Mouse (Mus musculus) liver, embryonic 11.5 days (tissue): ENCODE measurements around the gene Meltf. TPM values are rescaled to one million over a fixed set of nuclear protein-coding genes. Genes with fewer than 3 reads are reported as not detected.

Experiments
- ATAC-seq: fragments of 200-750 bp; cut with Nextera tagmentation; replicated peaks from 2 replicates; pipeline ENCODE4 v1.8.0; 2017; ENCODE audit warnings: moderate number of reproducible peaks, mild to moderate bottlenecking, moderate TSS enrichment, moderate library complexity; ENCODE audit not compliant: low FRiP score
- DNase-seq: peaks from one replicate; pipeline ENCODE4 v3.0.0-alpha.2; 2017; ENCODE audit warnings: low spot score
- H3K27ac ChIP-seq: fragments of 300-500 bp; sonication (generic); 2 replicates; pipeline ENCODE4 v1.5.1; 2014; ENCODE audit warnings: mild to moderate bottlenecking, low read depth, low read length, control low read depth
- H3K27me3 ChIP-seq: fragments of 300-500 bp; sonication (generic); replicated peaks from 2 replicates; pipeline ENCODE4 v1.6.1; 2014; ENCODE audit warnings: low read length, mixed read lengths; ENCODE audit not compliant: control insufficient read depth, insufficient read depth
- H3K36me3 ChIP-seq: fragments of 300-500 bp; sonication (generic); 2 replicates; pipeline ENCODE4 v1.6.1; 2014; ENCODE audit warnings: mild to moderate bottlenecking, low read length, moderate library complexity, mixed read lengths; ENCODE audit not compliant: control insufficient read depth, insufficient read depth
- H3K4me1 ChIP-seq: fragments of 300-500 bp; sonication (generic); replicated peaks from 2 replicates; pipeline ENCODE4 v1.6.1; 2014; ENCODE audit warnings: low read length, mixed read lengths; ENCODE audit not compliant: control insufficient read depth, insufficient read depth
- H3K4me2 ChIP-seq: fragments of 300-500 bp; sonication (generic); 2 replicates; pipeline ENCODE4 v1.6.1; 2014; ENCODE audit warnings: mild to moderate bottlenecking, control low read depth, moderate library complexity
- H3K4me3 ChIP-seq: fragments of 300-500 bp; sonication (generic); 2 replicates; pipeline ENCODE4 v1.5.1; 2014; ENCODE audit warnings: low read depth, low read length, control low read depth
- H3K9ac ChIP-seq: fragments of 300-500 bp; sonication (generic); 2 replicates; pipeline ENCODE4 v1.6.1; 2014; ENCODE audit warnings: low read depth, low read length, control low read depth
- H3K9me3 ChIP-seq: fragments of 300-500 bp; sonication (generic); 2 replicates; pipeline ENCODE4 v1.6.1; 2016; ENCODE audit warnings: low read length, inconsistent platforms, mixed read lengths; ENCODE audit not compliant: control insufficient read depth
- WGBS: fragments of 180-500 bp; shearing (Covaris S2); extraction: QIAGEN DNeasy Blood & Tissue Kit; methylation state at CpG from one replicate; pipeline ENCODE4 v1.1.7; 2014; 5-methylcytosine and 5-hydroxymethylcytosine counted together
- polyA plus RNA-seq: library from polyadenylated mRNA; unstranded; fragments of >200 nt; fragmentation: Nextera tagmentation; extraction: Ambion mirVana; gene quantifications from 2 replicates; pipeline ENCODE4 v1.2.1, GENCODE M21; 2014

The Meltf gene
- polyA plus RNA-seq, 1 experiment from 2014 or later: 0.33 TPM

- 89% methylated on average over 5 of the region's 5 CpGs for WGBS
These were observed 14.7 kb upstream of the Meltf start for GRCm38 (mm10) chr16:31863920-31864319.

GRCm38 (mm10) chr16:31865242-31865641 is 13.4 kb upstream of the Meltf start:
- ATAC-seq (no peak), DNase-seq (no peak)
- H3K4me3 ChIP-seq: no peak overlapping the region
- H3K4me1 ChIP-seq: no peaks in the 10 kb centered on the region
- H3K27me3 ChIP-seq: no peaks in the 10 kb centered on the region
- no peaks in the 10 kb centered on the region for H3K9me3 ChIP-seq
- 91% methylated on average over 3 of the region's 3 CpGs for WGBS
- H3K9ac ChIP-seq: no peak overlapping the region
- H3K27ac ChIP-seq: no peak overlapping the region
- peaks cover 17% of the 10 kb centered on the region for H3K36me3 ChIP-seq
- H3K4me2 ChIP-seq: no peak overlapping the region

More at GRCm38 (mm10) chr16:31863920-31864319, 14.7 kb upstream of the Meltf start:
- Histone ChIP-seq H3K9me3 (no peaks in the 10 kb centered on the region), H3K4me3 (no peak overlapping the region), H3K36me3 (peaks cover 20% of the 10 kb centered on the region), H3K27me3 (no peaks in the 10 kb centered on the region), H3K4me2 (no peak overlapping the region), H3K9ac (no peak overlapping the region), H3K4me1 (no peaks in the 10 kb centered on the region), H3K27ac (no peak overlapping the region)
- DNase-seq (no peak), ATAC-seq (no peak)

- no peak overlapping the region for H3K9ac ChIP-seq
- H3K36me3 ChIP-seq: peaks cover 5% of the 10 kb centered on the region; the same call in 1 of the 2 replicates
- H3K9me3 ChIP-seq: no peaks in the 10 kb centered on the region
- DNase-seq (no peak), ATAC-seq (no peak)
- WGBS: 92% methylated on average over 3 of the region's 3 CpGs
- H3K4me2 ChIP-seq: no peak overlapping the region
- H3K27me3 ChIP-seq: no peaks in the 10 kb centered on the region
- no peak overlapping the region for H3K4me3 ChIP-seq
- no peaks in the 10 kb centered on the region for H3K4me1 ChIP-seq
- H3K27ac ChIP-seq: no peak overlapping the region
These were observed 11.7 kb upstream of the Meltf start for GRCm38 (mm10) chr16:31866911-31867310.

GRCm38 (mm10) chr16:31867736-31868135 is 10.9 kb upstream of the Meltf start:
- H3K4me2 ChIP-seq: no peak overlapping the region
- H3K27me3 ChIP-seq: no peaks in the 10 kb centered on the region
- H3K9ac ChIP-seq: no peak overlapping the region
- DNase-seq (no peak), ATAC-seq (no peak)
- H3K4me1 ChIP-seq: no peaks in the 10 kb centered on the region
- H3K36me3 ChIP-seq: peaks cover 5% of the 10 kb centered on the region; the same call in 1 of the 2 replicates
- no peak overlapping the region for H3K27ac ChIP-seq
- 80% methylated on average over 4 of the region's 4 CpGs for WGBS
- no peak overlapping the region for H3K4me3 ChIP-seq
- no peaks in the 10 kb centered on the region for H3K9me3 ChIP-seq

- H3K4me3 ChIP-seq: no peak overlapping the region
- DNase-seq (no peak), ATAC-seq (no peak)
- no peak overlapping the region for H3K4me2 ChIP-seq
- H3K9me3 ChIP-seq: no peaks in the 10 kb centered on the region
- no peak overlapping the region for H3K9ac ChIP-seq
- H3K27ac ChIP-seq: no peak overlapping the region
- 0 out of 2 replicates have a peak, but pooled peaks cover 1% of the 10 kb centered on the region for H3K4me1 ChIP-seq
- no peaks in the 10 kb centered on the region for H3K27me3 ChIP-seq
- H3K36me3 ChIP-seq: no peaks in the 10 kb centered on the region
- WGBS: 85% methylated on average over 8 of the region's 8 CpGs
These were observed 4.9 kb upstream of the Meltf start for GRCm38 (mm10) chr16:31873721-31874120.

- H3K9me3 ChIP-seq: no peaks in the 10 kb centered on the region
- H3K4me3 ChIP-seq: no peak overlapping the region
- no peak for ATAC-seq
- 0 out of 2 replicates have a peak, but pooled peaks cover 3% of the 10 kb centered on the region for H3K4me1 ChIP-seq
- H3K9ac ChIP-seq: no peak overlapping the region
- H3K4me2 ChIP-seq: no peak overlapping the region
- H3K27me3 ChIP-seq: no peaks in the 10 kb centered on the region
- DNase-seq: no peak
- 88% methylated on average over 4 of the region's 4 CpGs for WGBS
- H3K27ac ChIP-seq: no peak overlapping the region
- no peaks in the 10 kb centered on the region for H3K36me3 ChIP-seq
These were observed 3.2 kb upstream of the Meltf start for GRCm38 (mm10) chr16:31875391-31875790.

- Histone ChIP-seq H3K27me3 (no peaks in the 10 kb centered on the region), H3K36me3 (no peaks in the 10 kb centered on the region), H3K9ac (no peak overlapping the region), H3K4me3 (no peak overlapping the region), H3K4me1 (0 out of 2 replicates have a peak, but pooled peaks cover 3% of the 10 kb centered on the region), H3K9me3 (no peaks in the 10 kb centered on the region), H3K4me2 (no peak overlapping the region), H3K27ac (no peak overlapping the region)
- ATAC-seq (no peak), DNase-seq (no peak)
- WGBS: 77% methylated on average over 10 of the region's 10 CpGs
These were observed 2.2 kb upstream of the Meltf start for GRCm38 (mm10) chr16:31876386-31876785.

- Histone ChIP-seq H3K27ac (no peak overlapping the region), H3K4me1 (0 out of 2 replicates have a peak, but pooled peaks cover 3% of the 10 kb centered on the region), H3K9me3 (no peaks in the 10 kb centered on the region), H3K4me3 (no peak overlapping the region), H3K27me3 (no peaks in the 10 kb centered on the region), H3K9ac (no peak overlapping the region), H3K4me2 (no peak overlapping the region), H3K36me3 (no peaks in the 10 kb centered on the region)
- no peak for ATAC-seq
- WGBS: 76% methylated on average over 6 of the region's 6 CpGs
- no peak for DNase-seq
These were observed 558 bp upstream of the Meltf start for GRCm38 (mm10) chr16:31878052-31878451.

GRCm38 (mm10) chr16:31880146-31880840 is 1.7 kb downstream of the Meltf start:
- Histone ChIP-seq H3K4me3 (no peak overlapping the region), H3K27me3 (0 out of 2 replicates have a peak, but pooled peaks cover 6% of the 10 kb centered on the region), H3K9me3 (no peaks in the 10 kb centered on the region), H3K27ac (no peak overlapping the region), H3K4me1 (peaks cover 16% of the 10 kb centered on the region; the same call in 1 of the 2 replicates), H3K36me3 (no peaks in the 10 kb centered on the region), H3K4me2 (no peak overlapping the region), H3K9ac (no peak overlapping the region)
- WGBS: 76% methylated on average over 8 of the region's 8 CpGs
- ATAC-seq (no peak), DNase-seq (no peak)
